Mouse (Mus musculus) myocyte (in vitro differentiated cells): ENCODE data around the gene Abca13.
"Not testable (repeated sequence)": the region's sequence is repeated elsewhere in the genome, so short reads cannot be mapped to it uniquely, and the experiment has no call there.

Experiments used
- MYOD1 ChIP-seq, 3 experiments: IDR thresholded peaks; one replicate each; pipeline ENCODE4 v1.6.1; 2011; ENCODE audit warnings: control low read depth in 2 of 3, low read depth in 2 of 3, mild to moderate bottlenecking in 2 of 3, moderate library complexity in 1 of 3; ENCODE audit not compliant: insufficient read length in 2 of 3, control insufficient read depth in 1 of 3
- POLR2AphosphoS2 ChIP-seq: IDR thresholded peaks from one replicate; pipeline ENCODE4 v1.6.1; 2011; ENCODE audit warnings: low read depth, control low read depth; ENCODE audit not compliant: insufficient read length

DNA sequence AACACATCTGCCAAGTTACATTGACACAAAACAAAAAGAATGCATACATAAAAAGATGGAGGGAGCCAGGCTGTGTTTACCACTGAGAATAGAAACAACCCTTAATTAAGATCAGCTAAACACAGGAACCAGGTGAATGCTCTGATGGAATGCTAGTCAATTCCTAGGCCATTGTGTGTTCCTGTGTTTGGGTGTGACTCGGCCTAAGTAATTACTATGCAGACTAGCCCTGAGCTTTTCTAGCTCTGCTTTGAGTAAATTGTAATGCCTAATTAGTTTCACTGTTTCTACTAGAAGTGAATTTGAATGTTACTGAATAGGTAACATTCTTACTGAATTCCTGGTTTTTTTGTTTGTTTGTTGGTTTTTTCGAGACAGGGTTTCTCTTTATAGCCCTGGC lies 323.2 kb downstream of the Abca13 start:
- TF ChIP-seq MYOD1 (IDR thresholded peaks at IDR 0.05; ENCODE audit: control insufficient read depth in 1 of 3, insufficient read length in 2 of 3, low read depth in 2 of 3); POLR2AphosphoS2: not testable (repeated sequence)
